ENCODE assay signal across 11 mouse cellular contexts in genomic region chr17:87331336-87332141, GRCm38 (mm10). TPM values are rescaled to one million over a fixed set of nuclear protein-coding genes. Genes with fewer than 3 reads are reported as not detected.
DNase-seq lines count a peak whose midpoint lies in the region; ATAC-seq and TF ChIP-seq lines count a peak whose summit lies in the region.
"Had no signal": no experiment of that assay in that cellular context is flagged by ENCODE, and none has a peak within 500 bp of the region (broad histone marks: within the 10 kb centered on the region; RNA-seq: fewer than 3 reads in every experiment).

No protein-coding gene starts in this region.

- H3K4me1 ChIP-seq in intestine, embryonic 14.5 days (replicated peaks; ENCODE audit: control insufficient read depth, insufficient read depth, low read length): peaks cover 24% of the 10 kb centered on the region
- H3K4me1 ChIP-seq in intestine, postnatal 0 days (replicated peaks; ENCODE audit: control insufficient read depth, insufficient read depth, low read length): no peaks in the 10 kb centered on the region
- peaks cover 47% of the 10 kb centered on the region for H3K4me1 ChIP-seq in hindbrain, embryonic 14.5 days (replicated peaks; ENCODE audit: control insufficient read depth, insufficient read depth, low read length)
- H3K4me1 ChIP-seq in neural tube, embryonic 13.5 days (replicated peaks): peaks cover 56% of the 10 kb centered on the region

- ATAC-seq in intestine, embryonic 14.5 days (replicated peaks; ENCODE audit: low FRiP score, low TSS enrichment, low read depth): no peak
- no peak for ATAC-seq in intestine, postnatal 0 days
- ATAC-seq in hindbrain, embryonic 14.5 days (ENCODE audit: low FRiP score): peak; percentile 51; the same call in 1 of the 2 replicates
- peak; percentile 77 for ATAC-seq in neural tube, embryonic 13.5 days (ENCODE audit: low read depth)

- peak overlapping the region; percentile 29 for H3K4me2 ChIP-seq in intestine, embryonic 14.5 days (ENCODE audit: low read length)
- no peak overlapping the region for H3K4me2 ChIP-seq in intestine, postnatal 0 days (replicated peaks; ENCODE audit: low read depth)
- 0 out of 2 replicates have a peak overlapping the region, but pooled peaks have one; percentile 23 for H3K4me2 ChIP-seq in hindbrain, embryonic 14.5 days (replicated peaks)
- H3K4me2 ChIP-seq in neural tube, embryonic 13.5 days: peak overlapping the region; percentile 40

- TF ChIP-seq CTCF in intestine, postnatal 0 days (IDR thresholded peaks at IDR 0.05; ENCODE audit: low read depth): no peak

- no peak overlapping the region for H3K9ac ChIP-seq in intestine, embryonic 14.5 days (ENCODE audit: low read length)
- no peak overlapping the region for H3K9ac ChIP-seq in intestine, postnatal 0 days (ENCODE audit: low read depth, low read length)
- H3K9ac ChIP-seq in hindbrain, embryonic 14.5 days: no peak overlapping the region
- H3K9ac ChIP-seq in neural tube, embryonic 13.5 days: peak overlapping the region; percentile 63; the same call in 1 of the 2 replicates
- H3K9ac ChIP-seq: embryonic facial prominence, embryonic 15.5 days; liver, embryonic 14.5 days had no signal

- H3K9me3 ChIP-seq in intestine, embryonic 14.5 days (ENCODE audit: control insufficient read depth, low read length): no peaks in the 10 kb centered on the region; the same call in 1 of the 2 replicates
- H3K9me3 ChIP-seq in intestine, postnatal 0 days (ENCODE audit: control insufficient read depth): no peaks in the 10 kb centered on the region
- no peaks in the 10 kb centered on the region for H3K9me3 ChIP-seq in hindbrain, embryonic 14.5 days (ENCODE audit: control insufficient read depth, low read length)
- H3K9me3 ChIP-seq in neural tube, embryonic 13.5 days: no peaks in the 10 kb centered on the region
- H3K9me3 ChIP-seq: embryonic facial prominence, embryonic 15.5 days; G1E had no signal

- peak overlapping the region; percentile 44 for H3K27ac ChIP-seq in intestine, embryonic 14.5 days (ENCODE audit: low read depth)
- no peak overlapping the region for H3K27ac ChIP-seq in intestine, postnatal 0 days (ENCODE audit: low read depth, low read length)
- peak overlapping the region; percentile 60 for H3K27ac ChIP-seq in hindbrain, embryonic 14.5 days
- peak overlapping the region; percentile 90 for H3K27ac ChIP-seq in neural tube, embryonic 13.5 days (replicated peaks)
- H3K27ac ChIP-seq: liver, embryonic 14.5 days had no signal

- 32% methylated on average over 11 of the region's 11 CpGs for WGBS in intestine, embryonic 14.5 days
- WGBS in intestine, postnatal 0 days: 54% methylated on average over 11 of the region's 11 CpGs
- 25% methylated on average over 11 of the region's 11 CpGs for WGBS in hindbrain, embryonic 14.5 days
- WGBS in neural tube, embryonic 13.5 days: 26% methylated on average over 11 of the region's 11 CpGs

- H3K36me3 ChIP-seq in intestine, embryonic 14.5 days (ENCODE audit: control insufficient read depth, insufficient read depth, low read length): no peaks in the 10 kb centered on the region
- peaks cover 42% of the 10 kb centered on the region for H3K36me3 ChIP-seq in intestine, postnatal 0 days (ENCODE audit: control insufficient read depth, insufficient read depth)
- no peaks in the 10 kb centered on the region for H3K36me3 ChIP-seq in hindbrain, embryonic 14.5 days (replicated peaks; ENCODE audit: control insufficient read depth, insufficient read depth)
- H3K36me3 ChIP-seq in neural tube, embryonic 13.5 days: no peaks in the 10 kb centered on the region

- no peak for DNase-seq in intestine, embryonic 14.5 days (ENCODE audit: low spot score)
- peak; percentile 62 to 67 for DNase-seq in cerebellum, postnatal 10 days
- peak; percentile 52 for DNase-seq in hindbrain, embryonic 14.5 days (ENCODE audit: low spot score)
- no peak for DNase-seq in urinary bladder, adult 2 months (ENCODE audit: low spot score)
- DNase-seq in thymus, postnatal 14 days: no peak
- no peak for DNase-seq in testis, postnatal 14 days (ENCODE audit: low spot score)

- H3K4me3 ChIP-seq in intestine, embryonic 14.5 days (ENCODE audit: low read depth, low read length): no peak overlapping the region
- no peak overlapping the region for H3K4me3 ChIP-seq in intestine, postnatal 0 days (ENCODE audit: low read depth, low read length)
- no peak overlapping the region for H3K4me3 ChIP-seq in hindbrain, embryonic 14.5 days (replicated peaks; ENCODE audit: low read length)
- H3K4me3 ChIP-seq in neural tube, embryonic 13.5 days: no peak overlapping the region
- H3K4me3 ChIP-seq: embryonic facial prominence, embryonic 15.5 days had no signal

- H3K27me3 ChIP-seq in intestine, embryonic 14.5 days (replicated peaks; ENCODE audit: control insufficient read depth, insufficient read depth, low read length): no peaks in the 10 kb centered on the region
- no peaks in the 10 kb centered on the region for H3K27me3 ChIP-seq in intestine, postnatal 0 days (replicated peaks; ENCODE audit: control insufficient read depth, insufficient read depth, low read length)
- no peaks in the 10 kb centered on the region for H3K27me3 ChIP-seq in hindbrain, embryonic 14.5 days (ENCODE audit: control insufficient read depth, insufficient read depth, low read length)
- no peaks in the 10 kb centered on the region for H3K27me3 ChIP-seq in neural tube, embryonic 13.5 days

RNA-seq across cellular contexts. Expression of gene Ttc7, which starts 48.9 kb away (rescaled TPM):
- polyA plus RNA-seq in intestine, embryonic 14.5 days (2014; fragmentation: Nextera tagmentation; extraction: Ambion mirVana): 11.2 and 11.9 TPM in 2 replicates
- 61.7 and 69.2 TPM in 2 replicates for polyA plus RNA-seq in intestine, postnatal 0 days (2015; fragmentation: Nextera tagmentation; extraction: Ambion mirVana)
- 5.0 and 6.3 TPM in 2 replicates for polyA plus RNA-seq in hindbrain, embryonic 14.5 days (2014; fragmentation: Nextera tagmentation; extraction: Ambion mirVana)
- polyA plus RNA-seq in neural tube, embryonic 13.5 days (2015; fragmentation: Nextera tagmentation; extraction: Ambion mirVana): 4.0 and 4.9 TPM in 2 replicates
- polyA plus RNA-seq in urinary bladder, adult 2 months (2012; rRNA removed): 14.6 and 20.5 TPM in 2 replicates

Comparison
In these comparisons a context has a peak if more than half of its experiments do, and no peak if none do; other contexts are left out.
1. ATAC-seq: peak in hindbrain, embryonic 14.5 days (single experiment) and neural tube, embryonic 13.5 days (single experiment); none in intestine, embryonic 14.5 days (single experiment) and intestine, postnatal 0 days (single experiment).
2. DNase-seq: peak in cerebellum, postnatal 10 days (2 of 2) and hindbrain, embryonic 14.5 days (single experiment); none in intestine, embryonic 14.5 days (single experiment), urinary bladder, adult 2 months (single experiment), thymus, postnatal 14 days (single experiment) and testis, postnatal 14 days (single experiment).